Mouse (Mus musculus): ENCODE measurements around the gene Slfn9. TPM values are rescaled to one million over a fixed set of nuclear protein-coding genes. Genes with fewer than 3 reads are reported as not detected.
"Not testable (repeated sequence)": the region's sequence is repeated elsewhere in the genome, so short reads cannot be mapped to it uniquely, and the experiment has no call there.

The Slfn9 gene
- polyA plus RNA-seq (2012; rRNA removed), result 1.5 and 3.7 TPM in 2 replicates

DNA sequence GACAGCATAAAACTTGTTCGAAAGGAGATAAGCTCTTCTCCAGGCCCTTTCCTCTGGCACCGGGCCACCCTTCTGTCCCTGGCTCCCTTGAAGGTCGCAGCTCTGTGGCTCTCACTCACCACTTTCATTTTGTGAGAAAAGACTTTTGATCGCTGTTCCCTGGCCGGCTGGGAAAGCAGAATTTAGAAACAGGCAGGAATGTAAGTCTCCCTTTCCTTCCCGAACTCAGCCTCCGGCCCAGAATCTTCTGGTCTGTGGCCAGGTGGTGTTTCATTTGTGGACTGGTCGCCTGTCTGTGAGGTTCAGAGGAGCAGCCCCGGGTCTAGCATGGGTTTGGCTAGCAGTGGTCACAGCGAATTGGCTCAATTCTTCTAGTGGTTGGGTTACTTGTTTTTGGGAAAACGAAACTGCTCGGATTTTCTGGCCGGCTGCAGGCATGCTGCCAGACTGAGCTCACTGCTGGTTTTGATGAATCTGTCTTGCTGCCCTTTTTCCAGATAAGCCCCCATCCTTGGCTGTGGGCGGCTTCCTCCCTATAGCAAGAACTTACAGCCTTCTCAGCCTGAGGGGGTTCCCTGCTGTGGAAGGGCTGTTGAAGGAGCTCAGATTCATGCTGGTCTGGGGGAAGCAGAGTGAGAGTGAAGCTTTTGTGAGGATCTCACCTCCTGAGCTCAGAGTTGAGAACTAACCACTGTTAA, at the start of gene Slfn9:
Gene Slfn9, minus strand, starts transcription at position 362 of the 698 bp plus-strand sequence.
- DNase-seq (ENCODE audit: low read depth, low spot score), result peak; percentile 33

DNA sequence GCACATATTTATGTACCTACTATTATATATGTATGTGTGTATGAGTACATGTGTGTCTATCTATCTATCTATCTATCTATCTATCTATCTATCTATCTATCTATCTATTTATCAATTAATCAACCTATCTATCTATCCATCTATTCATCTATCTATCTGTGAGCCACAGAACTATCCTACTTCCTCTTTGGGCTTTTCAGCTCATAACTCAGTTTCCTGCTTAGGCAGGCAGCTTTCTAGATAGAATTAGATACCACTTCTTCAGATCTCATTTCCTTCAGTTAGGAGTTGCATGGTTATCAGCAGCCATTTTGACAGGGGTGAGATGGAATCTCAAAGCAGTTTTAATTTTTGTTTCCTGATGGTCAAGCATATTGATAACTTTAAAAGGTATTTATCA, 49.4 kb upstream of the Slfn9 start:
- DNase-seq (ENCODE audit: low read depth, low spot score), result no peak

More for the DNA sequence above, at the start of gene Slfn9:
- WGBS, result 1% methylated on average over 14 of the region's 14 CpGs

DNA sequence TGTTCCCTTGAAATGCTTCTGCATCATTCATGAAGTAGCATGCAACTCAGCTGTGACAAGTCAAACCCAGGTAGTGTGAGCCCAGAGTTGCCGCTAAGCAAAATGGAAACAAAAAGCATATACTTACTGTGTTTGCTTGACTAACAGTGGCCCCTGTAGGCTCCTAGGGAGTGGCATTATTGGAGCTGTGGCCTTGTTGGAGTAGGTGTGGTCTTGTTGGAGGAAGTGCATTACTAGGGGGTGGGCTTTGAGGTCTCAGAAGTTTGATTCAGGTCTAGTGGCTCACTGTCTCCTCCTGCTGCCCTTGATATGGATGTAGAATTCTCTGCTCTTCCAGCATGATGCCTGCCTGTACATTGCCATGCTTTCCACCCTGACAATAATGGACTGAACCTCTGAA, 48.7 kb upstream of the Slfn9 start:
- 10% methylated on average over 1 of the region's 1 CpGs for WGBS
- no peak for DNase-seq (ENCODE audit: low read depth, low spot score)

DNA sequence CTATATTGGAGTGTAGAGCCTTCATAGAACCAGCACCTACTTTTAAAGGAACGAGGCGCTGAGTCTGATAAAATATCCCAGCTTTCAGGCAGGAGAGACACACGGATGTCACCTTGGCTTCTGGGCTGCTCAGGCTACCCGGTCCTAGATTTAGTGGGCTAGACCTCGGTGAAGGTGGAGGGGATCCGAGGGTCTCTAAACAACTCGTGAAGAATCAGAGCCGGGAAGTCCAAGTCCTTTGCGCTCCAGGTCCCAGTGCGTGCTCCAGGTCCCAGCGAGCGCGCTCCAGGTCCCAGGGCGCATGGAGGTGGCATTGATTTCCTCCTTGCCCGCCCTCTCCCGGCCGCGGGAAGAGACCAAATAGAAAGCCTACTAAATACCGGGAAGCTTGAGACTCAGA, 48.2 kb upstream of the Slfn9 start:
- no peak for DNase-seq (ENCODE audit: low read depth, low spot score)
- 13% methylated on average over 19 of the region's 19 CpGs for WGBS

DNA sequence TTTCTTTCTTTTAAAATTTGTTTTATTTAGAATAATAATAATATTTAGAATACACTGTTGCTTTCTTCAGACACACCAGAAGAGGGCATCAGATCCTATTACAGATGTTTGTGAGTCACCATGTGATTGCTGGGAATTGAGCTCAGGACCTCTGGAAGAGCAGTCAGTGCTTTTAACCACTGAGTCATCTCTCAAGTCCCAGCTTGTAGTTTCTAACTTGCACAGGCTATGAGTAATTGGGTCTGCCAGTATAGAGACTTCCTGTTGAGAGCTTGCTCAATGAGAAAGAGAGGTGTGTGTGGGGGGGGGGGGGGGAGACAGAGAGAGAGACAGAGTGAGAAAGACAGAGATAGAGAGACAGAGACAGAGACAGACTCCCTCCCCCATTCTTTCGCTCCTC, 47.5 kb upstream of the Slfn9 start:
- no peak for DNase-seq (ENCODE audit: low read depth, low spot score)
- 92% methylated on average over 1 of the region's 1 CpGs for WGBS

DNA sequence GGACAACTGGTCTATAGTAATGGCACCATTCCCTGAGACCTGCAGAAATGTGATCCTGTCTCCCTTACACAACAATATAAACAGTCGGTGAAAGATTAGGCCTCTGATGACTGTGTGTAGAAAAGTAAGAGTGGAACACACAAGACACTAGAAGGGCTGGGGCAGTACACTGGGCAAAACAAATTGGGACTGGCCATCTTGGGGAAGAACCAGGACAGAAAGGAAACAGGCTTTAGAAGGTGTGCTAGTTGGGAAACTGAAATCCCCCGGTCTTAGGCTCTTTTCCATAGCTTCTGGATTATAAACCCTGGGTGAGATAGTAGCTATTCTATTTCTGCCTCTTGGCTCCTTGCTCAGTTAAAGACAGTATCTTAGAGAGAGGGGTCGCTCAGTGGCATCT, 47.1 kb upstream of the Slfn9 start:
- 82% methylated on average over 3 of the region's 3 CpGs for WGBS
- not testable (repeated sequence) for DNase-seq (ENCODE audit: low read depth, low spot score)

DNA sequence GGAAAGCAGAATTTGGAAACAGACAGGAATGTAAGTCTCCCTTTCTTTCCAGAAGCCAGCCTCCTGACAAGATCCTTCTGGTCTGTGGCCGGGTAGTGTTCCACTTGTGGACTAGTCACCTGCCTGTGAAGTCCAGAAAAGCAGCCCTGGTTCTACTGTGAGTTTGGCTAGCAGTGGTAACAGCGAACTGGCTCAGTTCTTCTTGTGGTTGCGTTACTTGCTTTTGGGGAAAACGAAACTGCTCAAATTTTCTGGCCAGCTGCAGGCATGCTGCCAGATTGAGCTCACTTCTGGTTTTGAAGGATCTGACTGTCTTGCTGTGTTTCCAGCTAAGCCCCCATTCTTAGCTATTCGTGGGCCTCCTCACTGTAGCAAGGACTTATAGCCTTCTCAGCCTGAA, 29.0 kb upstream of the Slfn9 start, which contains the start of gene Slfn8:
Gene Slfn8, minus strand, starts transcription at position 190 of the 400 bp plus-strand sequence.
- 51% methylated on average over 5 of the region's 5 CpGs for WGBS
- DNase-seq (ENCODE audit: low read depth, low spot score), result no peak

DNA sequence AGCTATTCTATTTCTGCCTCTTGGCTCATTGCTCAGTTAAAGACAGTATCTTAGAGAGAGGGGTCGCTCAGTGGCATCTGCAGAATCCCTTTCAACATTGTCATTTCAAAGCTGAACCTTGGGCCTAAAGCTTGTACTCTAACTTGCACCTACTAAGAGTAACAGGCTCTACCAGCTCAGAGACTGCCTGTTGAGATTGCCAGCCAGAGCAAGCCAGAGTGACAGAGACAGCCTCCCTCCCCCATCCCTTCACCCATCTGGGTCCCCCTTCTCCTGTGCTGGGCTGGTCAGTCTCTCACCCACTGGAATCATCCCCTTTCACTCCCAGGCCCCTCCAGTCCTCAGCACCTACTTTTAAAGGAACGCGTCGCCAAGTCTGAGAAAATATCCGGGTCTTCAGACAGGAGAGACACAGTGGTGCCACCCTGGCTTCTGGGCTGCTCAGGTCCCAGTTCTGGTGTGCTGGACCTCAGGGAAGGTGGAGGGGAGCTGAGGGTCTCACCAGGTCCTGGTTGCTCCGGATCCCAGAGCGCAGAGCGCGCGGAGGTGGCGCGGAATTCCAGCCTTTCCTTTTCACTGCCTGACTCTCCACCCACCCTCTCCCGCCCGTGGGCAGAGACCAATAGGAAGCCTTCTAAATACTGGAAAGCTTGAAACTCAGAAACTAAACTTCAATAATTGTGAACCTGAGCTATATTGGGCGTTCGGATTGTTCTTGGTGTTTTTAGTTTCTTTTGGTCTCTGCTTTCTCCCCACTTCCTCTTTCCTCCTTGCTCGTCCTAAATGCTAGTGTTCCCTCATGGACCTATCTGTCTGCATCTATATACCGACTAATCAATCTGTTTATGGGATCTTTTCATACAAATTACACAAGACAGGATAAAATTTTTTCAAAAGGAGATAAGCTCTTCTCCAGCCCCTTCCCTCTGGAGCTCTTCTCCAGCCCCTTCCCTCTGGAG, 28.2 kb upstream of the Slfn9 start:
- not testable (repeated sequence) for DNase-seq (ENCODE audit: low read depth, low spot score)
- 72% methylated on average over 18 of the region's 18 CpGs for WGBS

DNA sequence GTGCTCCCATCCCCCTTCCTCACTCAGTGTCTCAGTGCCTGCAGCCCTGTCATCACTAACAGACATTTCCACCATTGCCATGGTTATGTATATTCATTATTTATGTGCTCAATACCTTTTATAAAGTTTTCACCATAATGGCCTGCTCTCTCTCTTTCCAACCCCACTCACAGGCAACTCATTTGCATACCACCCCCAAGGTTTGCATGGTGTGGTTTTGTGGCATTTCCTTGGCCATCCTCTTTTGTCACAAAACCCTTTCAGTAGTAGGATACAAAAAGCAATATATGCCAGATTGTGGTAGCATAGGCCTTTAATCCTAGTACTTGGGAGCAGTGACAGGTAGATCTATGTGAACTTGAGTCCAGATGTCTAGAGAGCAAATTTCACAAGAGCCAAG, 24.5 kb upstream of the Slfn9 start:
- no peak for DNase-seq (ENCODE audit: low read depth, low spot score)

DNA sequence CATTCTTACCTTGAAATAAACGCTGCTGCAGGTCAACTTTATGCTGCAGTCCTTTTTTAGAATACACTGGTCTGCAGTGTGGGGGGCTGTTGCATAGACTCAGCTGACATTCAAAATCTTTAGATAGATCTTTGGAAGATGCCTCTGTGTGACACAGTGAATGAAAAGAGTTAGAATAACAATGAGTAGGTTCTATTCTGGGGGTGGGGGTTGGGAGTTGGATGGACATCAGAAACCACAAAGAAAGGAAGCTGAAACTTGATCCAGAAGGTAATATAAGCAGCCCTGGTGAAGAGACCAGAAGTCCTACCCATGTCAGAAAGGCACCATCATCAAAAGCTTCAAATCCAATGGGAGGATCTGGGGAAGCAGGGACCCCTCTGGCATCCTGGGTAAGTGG, 21.7 kb upstream of the Slfn9 start:
- DNase-seq (ENCODE audit: low read depth, low spot score), result no peak
- WGBS, result 85% methylated on average over 1 of the region's 1 CpGs

DNA sequence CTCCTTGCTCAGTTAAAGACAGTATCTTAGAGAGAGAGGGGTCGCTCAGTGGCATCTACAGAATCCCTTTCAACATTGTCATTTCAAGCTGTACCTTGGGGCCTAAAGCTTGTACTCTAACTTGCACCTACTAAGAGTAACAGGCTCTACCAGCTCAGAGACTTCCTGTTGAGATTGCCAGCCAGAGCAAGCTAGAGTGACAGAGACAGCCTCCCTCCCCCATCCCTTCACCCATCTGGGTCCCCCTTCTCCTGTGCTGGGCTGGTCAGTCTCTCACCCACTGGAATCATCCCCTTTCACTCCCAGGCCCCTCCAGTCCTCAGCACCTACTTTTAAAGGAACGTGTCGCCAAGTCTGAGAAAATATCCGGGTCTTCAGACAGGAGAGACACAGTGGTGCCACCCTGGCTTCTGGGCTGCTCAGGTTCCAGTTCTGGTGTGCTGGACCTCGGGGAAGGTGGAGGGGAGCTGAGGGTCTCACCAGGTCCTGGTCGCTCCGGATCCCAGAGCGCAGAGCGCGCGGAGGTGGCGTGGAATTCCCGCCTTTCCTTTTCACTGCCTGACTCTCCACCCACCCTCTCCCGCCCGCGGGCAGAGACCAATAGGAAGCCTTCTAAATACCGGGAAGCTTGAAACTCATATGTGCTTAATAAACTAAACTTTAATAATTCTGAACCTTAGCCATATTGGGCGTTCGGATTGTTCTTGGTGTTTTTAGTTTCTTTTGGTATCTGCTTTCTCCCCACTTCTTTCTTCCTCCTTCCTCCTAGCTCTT, 831 bp downstream of the Slfn9 start:
- 5% methylated on average over 19 of the region's 19 CpGs for WGBS
- DNase-seq (ENCODE audit: low read depth, low spot score), result peak; percentile 38

DNA sequence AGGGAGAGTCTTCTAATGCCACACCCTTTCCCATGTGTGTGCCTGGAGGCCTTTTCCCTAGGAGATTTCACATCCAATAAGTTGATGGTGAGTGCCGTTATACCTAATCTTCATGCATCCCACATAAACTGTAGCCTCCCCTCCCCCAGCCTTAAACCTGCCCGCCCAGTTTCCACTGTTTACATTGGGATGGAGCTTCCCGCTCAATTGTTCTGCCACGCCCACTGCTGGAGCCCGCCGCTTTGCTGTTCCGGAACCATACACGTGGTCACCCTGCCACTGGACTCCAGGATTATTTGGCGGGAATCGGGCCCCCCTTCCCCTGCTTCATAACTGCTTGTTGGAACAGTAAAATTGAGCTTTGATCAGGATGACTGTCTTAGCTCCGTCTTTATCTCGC, 2.3 kb downstream of the Slfn9 start:
- no peak for DNase-seq (ENCODE audit: low read depth, low spot score)
- WGBS, result 8% methylated on average over 12 of the region's 12 CpGs

DNA sequence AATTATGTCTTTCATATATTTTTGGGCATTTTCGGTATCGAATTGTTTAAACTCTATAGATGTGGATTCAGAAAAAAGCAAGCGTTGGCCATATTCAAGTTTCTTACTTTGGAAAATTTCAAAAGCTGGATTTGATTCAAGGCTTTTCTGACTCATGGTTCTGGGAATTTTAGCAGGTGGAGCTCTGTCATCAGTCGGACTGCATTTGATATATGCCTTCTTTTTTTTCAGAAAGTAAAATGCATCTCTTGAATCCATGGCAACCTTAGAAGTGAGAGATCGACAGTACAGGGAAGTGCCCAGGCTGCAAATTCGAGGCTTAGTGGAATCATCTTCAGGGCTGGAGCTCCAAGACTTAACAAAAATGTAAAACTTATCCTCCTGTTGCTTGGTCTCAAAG, 4.0 kb downstream of the Slfn9 start:
- DNase-seq (ENCODE audit: low read depth, low spot score), result no peak
- 86% methylated on average over 6 of the region's 6 CpGs for whole genome bisulfite sequencing

DNA sequence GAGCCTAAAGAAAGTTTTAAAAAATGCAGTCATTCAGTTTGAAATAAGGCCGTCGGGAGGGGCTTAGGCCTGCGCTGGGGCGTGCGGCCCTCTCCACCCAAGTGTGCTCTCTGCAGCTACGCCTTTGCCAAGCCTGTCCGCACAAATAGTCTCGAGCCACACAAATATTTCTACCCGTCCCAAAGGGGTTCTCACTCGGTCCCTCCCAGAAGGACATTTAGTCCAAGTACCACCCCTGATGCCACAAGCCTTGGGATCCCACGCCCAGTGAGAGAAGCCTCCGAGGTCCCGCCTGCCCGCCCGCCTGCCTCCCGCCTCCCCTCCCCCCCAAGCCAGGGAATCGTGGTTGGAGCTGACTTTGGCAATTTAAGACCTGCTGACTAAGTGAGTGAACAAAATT, 8.4 kb downstream of the Slfn9 start:
- no peak for DNase-seq (ENCODE audit: low read depth, low spot score)
- WGBS, result 88% methylated on average over 17 of the region's 17 CpGs

DNA sequence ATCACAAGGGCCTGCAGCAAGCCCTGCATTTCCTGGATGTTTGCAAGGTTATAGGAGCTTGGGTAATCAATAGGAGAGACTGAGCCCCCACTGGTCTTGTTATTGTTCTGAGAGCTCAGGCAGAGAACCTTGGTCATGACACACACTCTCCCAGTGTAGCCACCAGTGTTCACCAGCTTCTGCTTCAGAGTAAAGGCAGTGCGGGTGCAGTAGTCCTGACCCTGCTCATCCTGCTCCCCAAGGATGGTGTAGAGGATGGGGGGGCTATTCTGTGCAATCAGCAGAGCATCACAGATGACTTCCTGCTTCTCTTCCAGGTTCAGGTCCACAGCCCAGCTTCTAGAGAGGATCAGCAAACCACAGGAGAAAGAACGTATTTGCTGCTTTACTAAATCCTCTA, 9.2 kb downstream of the Slfn9 start:
- WGBS, result 96% methylated on average over 2 of the region's 2 CpGs
- DNase-seq (ENCODE audit: low read depth, low spot score), result not testable (repeated sequence)

DNA sequence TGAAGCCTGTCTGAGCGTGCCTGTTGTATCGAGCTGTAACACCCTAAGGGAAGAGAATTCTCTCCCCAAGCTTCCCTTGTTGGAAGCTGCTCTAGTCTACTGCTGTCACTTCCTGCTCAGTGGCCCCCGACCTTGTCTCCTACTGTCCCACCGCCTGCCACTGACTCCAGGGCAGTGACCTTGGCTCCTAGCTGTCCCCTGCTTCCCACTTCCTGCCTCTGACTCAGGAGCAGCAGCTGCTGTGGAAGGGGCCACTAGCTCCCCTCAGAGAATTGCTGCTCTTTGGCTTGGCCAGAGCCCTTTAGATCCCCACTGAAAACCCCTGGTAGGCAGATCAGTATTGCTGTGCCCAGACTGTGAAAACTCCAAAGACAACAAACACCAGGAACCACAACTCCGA, 17.7 kb downstream of the Slfn9 start:
- no peak for DNase-seq (ENCODE audit: low read depth, low spot score)
- WGBS, result 37% methylated on average over 5 of the region's 5 CpGs

DNA sequence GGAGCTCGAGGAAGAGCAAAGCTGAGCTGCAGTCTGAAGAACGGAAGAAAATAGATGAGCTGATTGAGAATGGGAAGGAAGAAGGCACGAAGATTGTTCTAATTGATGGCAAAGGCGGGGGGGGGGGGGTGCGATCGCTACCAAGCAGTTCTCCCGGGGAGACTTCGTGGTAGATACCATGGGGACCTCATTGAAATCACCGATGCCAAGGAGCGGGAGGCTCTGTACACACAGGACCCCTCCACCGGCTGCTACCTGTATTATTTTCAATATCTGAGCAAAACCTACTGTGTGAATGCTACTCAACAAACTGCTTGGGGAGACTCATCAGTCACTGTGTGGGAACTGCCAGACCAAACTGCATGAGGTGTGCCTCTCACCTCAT, 20.0 kb downstream of the Slfn9 start:
- no peak for DNase-seq (ENCODE audit: low read depth, low spot score)
- WGBS, result 82% methylated on average over 11 of the region's 11 CpGs

DNA sequence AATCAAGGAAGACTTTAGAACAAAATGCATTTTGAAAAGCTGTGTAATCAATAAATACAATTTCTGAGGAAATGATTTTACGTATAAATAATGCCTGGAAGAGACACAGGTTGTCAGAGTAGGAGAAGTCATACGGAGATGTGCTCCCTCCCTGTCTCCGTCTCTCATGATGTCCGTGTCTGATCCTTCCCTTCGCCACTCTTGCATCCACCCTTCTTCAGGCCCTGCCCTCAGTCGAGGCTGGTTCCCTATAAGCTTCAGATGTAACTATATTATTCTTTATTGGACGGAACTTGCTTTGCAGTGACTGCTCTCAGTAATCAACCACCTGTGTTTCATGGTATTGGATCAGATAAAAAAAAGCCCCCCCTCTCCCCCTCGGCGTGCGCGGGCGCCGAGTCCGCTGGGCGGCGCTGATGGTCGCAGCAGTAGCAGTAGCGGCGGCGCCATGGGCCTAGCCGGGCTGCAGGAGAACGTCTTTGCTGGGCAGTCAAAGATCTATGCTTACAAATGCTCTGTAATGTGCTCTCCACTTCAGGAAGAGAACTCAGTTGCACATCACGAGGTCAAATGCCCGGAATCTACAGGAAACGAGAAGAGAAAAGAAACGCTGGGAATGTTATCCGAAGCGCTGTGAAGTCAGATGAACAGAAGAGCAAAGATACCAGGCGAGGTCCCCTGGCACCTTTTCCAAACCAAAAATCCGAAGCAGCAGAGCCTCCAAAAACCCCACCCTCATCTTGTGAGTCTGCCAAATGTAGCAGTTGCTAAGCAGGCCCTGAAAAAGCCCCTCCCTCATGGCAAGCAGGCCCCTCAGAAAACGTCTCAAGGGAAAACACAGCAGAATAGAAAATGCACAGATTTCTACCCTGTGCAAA, 20.7 kb downstream of the Slfn9 start:
- WGBS, result 20% methylated on average over 31 of the region's 31 CpGs

DNA sequence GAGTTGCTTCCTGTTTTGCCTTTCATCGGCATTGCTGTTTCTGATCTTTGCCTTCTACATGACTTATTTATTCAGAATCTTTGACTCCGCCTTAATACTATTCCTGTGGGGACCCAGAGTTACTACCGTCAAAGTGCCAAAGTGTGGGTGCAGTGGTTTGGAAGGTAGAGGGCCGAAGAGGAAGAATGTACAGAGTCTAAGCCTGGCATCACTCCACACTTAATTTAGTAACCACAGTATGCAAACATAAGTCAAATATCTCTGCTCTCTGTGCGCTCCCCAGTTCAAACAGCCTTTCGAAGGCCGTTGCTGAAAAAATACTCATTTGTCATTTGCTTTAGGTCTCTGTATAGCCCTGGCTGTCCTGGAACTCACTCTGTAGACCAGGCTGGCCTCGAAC, 29.4 kb downstream of the Slfn9 start:
- WGBS, result 68% methylated on average over 8 of the region's 8 CpGs
- no peak for DNase-seq (ENCODE audit: low read depth, low spot score)

More for the DNA sequence above, 20.7 kb downstream of the Slfn9 start:
- no peak for DNase-seq (ENCODE audit: low read depth, low spot score)

Data from large intestine, adult 2 months (tissue).